Mouse (Mus musculus) forelimb bud, embryonic 11.5 days (tissue): ENCODE results near the gene Gabrr2.
"Not testable (repeated sequence)": the region's sequence is repeated elsewhere in the genome, so short reads cannot be mapped to it uniquely, and the experiment has no call there.

Experiments used
- DNase-seq: peaks from one replicate; pipeline ENCODE4 v3.0.0-alpha.2; 2012; ENCODE audit warnings: low read depth, low spot score

The Gabrr2 gene

DNA sequence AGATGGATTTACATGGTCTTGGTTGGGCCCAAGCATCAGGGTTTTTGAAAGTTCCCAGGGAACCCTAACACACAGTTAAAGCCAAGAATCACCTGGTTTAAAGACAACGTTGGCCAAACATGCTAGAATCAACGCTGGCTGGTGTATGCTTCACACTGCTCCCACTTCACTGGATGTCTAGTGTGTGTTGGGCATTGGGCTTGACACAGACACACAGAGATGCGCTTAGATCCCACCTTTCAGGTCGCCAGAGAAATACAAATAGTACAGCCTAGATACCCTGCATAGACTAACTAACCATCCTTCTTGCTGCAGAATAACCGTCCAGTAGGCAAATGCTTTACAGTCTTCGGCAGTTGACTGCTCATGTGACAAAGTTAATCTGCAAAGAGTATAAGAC, 7.5 kb downstream of the Gabrr2 start:
- DNase-seq = no peak

DNA sequence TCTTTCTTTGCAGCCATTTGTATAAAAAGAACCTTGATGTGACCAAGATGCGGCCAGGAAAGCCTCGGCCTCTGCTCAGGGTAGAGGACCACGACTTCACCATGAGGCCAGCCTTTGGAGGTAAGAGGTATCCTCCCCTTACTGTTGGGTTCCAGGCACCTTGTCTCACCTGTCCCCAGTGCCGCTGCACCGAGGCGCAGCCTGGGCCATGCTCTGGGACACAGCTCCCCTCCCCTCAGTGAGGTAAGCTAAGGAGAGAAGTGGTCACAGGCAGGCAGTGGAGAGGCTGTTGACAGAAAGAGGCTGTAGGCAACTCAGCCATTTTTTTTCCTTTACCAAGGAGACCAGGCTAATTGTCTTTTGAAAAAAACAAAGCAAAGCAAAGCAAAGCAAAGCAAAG, 8.5 kb downstream of the Gabrr2 start:
- DNase-seq = no peak

DNA sequence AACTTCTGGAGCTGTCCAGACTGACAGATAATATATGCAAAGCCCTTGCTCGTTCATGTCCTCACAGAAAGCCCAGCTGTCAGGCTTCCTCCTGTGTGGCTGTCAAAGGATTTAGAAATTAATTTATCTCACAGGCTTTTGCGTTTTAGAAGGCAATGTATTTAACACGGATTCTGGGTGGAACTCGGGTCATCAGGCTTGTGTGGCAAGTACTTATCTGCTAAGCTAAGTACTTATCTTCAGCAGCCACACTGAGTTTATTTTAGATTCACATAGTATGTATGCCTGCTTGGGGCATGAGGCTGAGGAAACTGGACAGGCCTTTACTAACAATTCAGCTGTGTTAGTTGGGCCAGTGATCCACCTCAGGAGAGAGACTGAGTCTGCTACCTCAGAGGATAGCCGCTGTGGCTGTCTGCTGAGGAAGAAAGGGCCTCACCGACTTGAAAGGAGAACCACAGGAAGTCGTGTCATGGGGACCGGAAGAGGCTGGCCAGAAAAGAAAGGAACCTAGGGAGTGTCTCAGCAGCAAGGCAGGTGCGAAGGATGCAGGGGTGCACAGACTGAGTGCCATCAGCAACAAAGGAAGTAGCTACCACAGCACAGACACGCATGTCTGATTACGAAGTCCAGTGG, 9.8 kb downstream of the Gabrr2 start:
- DNase-seq = no peak

DNA sequence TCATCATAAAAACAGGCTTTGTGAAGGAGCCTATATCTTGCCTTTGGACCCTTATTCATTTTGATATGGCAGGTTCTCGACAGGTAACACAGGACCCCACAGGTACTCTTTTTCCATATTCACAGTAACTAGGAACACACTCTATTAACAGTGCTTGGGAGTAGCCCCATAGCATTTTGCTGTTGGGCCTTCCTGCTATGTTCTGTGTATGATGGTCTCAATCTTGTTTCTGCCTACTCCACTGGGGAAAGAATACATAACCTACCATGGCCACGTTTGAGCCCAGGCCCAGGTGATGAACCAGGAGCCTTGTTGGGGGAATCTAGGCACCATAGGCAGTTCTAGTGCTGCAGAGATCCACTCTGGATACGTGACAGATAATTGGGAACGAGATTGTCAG, 11.6 kb downstream of the Gabrr2 start:
- DNase-seq = no peak

DNA sequence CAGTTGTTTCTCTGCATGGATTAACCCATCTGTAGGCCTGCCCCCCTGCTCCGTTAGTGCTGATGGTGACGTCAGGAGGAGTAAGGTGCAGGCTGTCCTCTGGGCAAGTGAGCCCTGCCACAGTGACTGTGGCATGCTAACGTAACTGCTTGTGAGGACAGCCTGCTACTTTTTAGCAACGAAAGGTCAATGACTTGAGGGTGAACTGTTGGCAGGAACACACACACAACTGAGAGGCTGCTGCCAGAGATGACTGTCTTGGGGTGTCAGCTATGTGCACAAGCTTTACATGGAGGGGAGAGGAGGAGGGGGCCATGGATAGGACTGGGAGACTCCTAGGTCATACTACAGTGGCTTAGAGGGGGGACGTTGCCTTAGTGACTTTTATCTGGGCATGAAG, 12.1 kb downstream of the Gabrr2 start:
- no peak for DNase-seq

DNA sequence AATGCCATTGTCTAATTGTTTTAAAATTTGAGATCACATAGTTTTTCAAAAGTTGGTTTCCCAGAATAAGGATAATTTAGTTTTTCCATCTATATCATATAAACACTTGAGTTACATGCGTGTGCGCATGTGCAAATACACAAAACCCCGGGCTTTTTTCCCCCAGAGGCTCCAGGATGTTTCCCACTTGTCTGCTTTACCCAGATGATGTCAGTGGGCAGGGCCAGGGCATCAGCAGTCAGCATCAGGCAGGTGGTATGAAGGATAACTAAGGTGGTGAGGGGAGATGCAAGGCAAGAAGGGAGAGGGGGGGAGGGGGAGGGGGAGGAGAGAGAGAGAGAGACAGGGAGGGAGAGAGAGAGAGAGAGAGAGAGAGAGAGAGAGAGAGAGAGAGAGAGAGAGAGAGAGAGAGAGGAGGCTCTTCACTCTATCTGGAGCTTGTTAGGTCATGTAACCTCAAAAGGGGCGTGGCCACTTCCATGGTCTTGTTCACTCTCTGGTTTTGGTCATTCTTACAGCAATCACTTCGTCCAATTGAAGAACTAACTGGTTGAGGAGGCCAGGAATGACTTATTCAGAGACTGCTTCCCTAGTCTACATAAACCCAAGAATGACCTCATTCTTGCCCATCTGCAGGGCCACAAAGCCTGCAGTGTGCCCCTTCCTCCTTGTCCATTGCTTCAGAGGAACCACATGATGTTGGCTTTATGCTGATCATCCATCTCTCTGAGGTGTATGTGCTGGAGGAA, 13.2 kb downstream of the Gabrr2 start:
- no peak for DNase-seq

DNA sequence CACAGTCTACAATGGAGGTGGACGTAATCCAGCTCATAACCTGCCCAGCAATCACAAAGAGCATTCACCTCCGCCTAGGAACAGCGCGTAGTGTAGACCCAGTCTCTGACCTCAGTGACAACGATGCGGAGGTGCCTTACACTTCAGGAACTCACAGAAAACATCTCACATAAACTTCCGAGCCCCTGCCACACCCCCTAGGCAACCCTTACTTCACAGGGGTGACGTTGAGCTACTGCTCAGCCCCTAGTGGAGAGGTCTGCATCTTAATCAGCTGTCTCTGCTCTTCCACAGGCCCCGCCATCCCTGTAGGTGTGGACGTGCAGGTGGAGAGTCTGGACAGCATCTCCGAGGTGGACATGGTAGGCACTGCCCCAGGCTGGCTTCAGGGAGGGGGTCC, 14.4 kb downstream of the Gabrr2 start:
- DNase-seq = no peak

DNA sequence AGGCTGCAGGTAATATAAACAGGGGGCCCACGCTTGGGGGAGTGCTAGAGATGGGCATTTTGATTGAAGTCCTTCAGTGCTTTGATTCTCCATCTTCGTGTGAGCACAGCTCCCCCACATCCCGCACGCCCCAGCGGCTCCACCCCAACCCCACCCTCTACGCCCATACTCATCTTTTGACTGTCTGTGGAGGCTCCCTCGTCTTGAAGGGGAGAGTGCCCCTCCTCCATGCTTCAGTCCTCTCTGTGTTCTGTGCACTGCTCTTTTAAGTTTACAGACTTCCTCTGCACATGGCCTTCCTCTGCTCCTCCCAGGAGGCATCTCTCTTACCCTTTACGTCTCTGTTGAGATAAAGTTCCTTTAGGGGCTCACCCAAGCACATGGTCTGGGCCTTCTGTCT, 14.9 kb downstream of the Gabrr2 start:
- no peak for DNase-seq

DNA sequence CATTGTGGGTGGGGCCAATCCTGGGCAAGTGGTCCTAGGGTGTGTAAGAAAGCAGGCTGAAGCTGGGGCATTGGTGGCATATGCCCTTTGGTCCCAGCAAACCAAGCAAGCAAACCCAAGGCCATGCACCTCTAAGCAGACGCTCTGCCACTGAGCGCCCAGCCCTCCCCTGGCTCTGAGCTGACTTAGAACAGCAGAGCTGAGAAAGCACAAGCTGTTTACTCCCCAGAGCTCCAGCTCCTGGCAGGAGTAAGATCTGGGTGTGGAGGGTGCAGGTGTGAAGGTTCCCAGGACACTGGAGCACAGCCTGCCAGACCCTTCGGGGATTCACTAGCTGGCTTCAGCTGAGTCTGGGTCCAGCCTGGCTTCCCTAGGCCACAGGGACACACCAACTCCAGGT, 15.7 kb downstream of the Gabrr2 start:
- DNase-seq = no peak

DNA sequence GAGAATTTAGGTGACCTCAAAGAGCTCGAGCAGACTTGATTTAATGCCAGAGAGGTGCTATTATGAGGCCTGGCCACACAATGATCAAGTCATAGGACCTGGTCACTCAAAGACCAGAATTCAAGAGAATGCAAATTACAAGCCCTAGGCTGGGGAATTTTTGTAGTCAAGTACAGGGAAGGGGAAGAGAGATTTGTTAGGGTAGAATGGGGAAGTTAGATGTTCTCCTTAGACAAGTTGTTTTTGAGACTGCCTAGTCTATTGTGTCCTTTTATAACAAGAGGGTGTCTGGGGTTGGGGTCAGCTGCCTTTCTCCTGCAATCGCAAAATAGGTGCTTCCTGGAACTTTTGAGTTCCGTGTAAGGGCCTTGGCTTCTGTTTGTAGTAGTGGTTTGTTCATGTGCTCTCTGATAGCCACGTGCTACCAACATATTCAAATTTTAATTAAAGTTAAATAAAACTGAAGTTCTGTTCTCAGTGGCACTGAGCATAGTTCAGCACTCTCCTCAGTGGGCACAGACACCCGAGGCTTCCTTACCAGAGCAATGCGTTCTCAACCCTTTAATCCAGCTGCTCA, 36.4 kb downstream of the Gabrr2 start:
- DNase-seq = no peak

DNA sequence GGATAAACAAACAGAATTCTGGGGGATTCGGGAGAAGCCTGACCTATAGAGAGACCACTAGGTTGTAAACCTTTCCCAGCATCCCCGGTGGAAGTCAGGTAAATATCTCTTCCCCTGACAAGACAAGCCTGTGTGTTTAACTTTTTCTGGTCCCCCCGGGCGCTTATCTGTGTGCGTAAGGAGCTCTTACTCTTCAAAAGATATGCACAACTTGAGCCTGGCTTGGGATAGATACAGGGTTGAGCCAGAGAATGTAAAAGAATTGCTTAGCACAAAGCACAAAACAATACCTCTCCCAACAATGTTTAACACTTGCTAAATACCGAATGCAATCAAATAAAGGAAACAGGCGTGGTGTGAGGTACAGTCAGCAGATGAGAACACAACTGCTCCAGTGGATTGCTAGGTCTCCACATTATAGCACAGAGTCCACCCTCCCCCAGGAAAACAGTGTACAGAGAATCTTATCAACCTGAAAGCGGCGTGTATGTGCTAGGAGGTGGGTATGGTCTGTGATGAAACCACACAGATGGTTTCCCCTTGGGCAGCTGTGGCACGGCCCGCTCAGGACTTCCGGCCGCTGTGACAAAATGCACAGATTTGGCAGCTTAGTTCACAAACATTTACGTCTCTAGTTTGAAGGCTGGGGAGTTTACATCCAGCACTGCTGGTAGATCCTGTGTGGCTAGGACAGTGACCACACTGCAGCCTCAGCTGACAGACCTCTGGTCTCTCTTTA, 47.1 kb downstream of the Gabrr2 start:
- DNase-seq = no peak

DNA sequence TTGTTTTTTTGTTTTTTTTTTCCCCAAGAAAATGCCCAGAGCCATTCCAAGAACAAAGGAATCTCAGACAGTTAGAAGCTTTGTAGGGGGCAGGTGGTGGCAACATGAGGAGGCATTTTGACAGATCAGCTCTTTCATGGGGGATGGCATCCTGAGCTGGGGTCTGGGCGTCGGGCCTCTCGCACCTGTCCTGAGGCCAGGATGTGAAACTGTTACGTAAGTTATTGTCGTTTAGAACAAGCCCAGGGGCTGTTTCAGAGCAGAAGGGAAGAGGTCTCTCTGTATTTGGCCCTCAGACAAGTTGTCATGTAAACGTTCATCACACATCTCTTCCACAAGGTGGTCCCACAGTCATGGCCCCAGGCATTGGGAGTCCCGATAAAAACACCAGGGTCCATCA, 48.0 kb downstream of the Gabrr2 start:
- DNase-seq = no peak

DNA sequence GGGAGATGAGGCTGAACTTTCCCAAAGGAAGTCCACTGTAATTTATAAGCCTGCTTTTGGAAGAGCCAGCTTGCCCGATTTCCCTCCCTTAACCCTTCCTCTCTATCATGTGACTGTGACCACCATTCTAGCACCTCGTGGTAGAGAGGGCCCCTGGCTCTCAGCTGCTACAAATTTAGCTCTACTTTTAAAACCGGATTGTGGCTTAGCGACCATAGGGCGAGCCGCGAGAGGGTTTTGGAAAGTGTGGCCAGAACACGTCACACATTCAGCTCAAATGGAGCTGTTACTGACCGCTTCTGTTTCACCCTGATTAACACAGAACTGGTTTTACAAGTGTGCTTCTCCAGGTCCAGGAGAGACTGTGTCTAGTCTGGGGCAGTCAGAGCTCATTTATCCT, 48.6 kb downstream of the Gabrr2 start:
- DNase-seq = no peak

DNA sequence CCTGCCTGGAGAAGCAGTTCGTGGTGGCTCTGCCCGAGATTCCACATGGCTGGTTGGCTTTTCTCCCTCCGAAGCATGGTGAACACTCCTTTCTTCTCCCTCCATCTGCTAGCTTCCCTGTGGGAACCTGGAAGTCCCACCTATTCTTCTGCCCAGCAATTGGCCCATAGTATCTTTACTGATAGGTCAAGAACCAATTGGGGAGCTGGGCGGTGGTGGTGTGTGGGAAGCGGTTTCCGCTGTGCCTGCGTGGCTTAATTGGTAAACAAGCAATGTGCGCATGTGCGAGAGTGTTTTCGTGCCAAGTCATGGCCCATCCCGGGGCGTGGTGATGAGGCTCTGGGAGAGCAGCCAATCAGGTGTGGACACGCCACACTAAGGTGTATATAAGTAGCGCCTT, 50.1 kb downstream of the Gabrr2 start:
- not testable (repeated sequence) for DNase-seq

DNA sequence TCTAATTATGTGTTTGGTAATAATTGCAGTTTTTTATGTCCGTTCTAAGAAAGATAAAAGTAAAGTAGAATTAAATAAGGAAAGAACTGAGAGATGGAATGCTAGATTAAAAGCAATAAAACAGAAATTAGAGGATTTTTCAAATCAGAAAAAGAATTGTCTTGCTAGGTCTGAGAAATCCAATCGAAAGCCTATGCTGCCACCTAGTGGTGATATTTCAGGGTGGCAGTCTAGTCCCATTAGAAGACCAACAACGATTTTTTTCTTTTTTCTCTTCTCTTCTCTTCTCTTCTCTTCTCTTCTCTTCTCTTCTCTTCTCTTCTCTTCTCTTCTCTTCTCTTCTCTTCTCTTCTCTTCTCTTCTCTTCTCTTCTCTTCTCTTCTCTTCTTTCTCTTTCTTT, 56.3 kb downstream of the Gabrr2 start:
- peak; percentile 80 for DNase-seq

DNA sequence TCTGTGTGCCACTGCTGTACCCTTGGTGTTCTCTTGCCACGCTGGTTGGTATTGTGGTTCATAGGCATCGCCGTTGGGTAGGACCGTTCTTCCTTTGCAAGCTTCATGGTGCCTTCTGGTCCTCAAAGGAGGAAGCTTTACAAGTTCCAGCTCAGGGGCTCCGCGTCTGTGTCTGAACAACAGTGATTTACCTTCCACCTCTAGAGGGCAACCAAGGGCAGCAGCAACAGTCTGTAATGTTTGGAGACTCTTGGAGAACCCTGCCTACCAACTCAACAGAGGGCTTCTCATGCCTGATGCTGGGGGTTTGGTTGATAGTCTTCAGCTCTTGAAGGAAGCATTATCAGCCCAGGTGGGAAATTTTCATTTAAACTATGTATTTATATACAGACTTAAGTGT, 61.7 kb downstream of the Gabrr2 start:
- peak; percentile 20 for DNase-seq

DNA sequence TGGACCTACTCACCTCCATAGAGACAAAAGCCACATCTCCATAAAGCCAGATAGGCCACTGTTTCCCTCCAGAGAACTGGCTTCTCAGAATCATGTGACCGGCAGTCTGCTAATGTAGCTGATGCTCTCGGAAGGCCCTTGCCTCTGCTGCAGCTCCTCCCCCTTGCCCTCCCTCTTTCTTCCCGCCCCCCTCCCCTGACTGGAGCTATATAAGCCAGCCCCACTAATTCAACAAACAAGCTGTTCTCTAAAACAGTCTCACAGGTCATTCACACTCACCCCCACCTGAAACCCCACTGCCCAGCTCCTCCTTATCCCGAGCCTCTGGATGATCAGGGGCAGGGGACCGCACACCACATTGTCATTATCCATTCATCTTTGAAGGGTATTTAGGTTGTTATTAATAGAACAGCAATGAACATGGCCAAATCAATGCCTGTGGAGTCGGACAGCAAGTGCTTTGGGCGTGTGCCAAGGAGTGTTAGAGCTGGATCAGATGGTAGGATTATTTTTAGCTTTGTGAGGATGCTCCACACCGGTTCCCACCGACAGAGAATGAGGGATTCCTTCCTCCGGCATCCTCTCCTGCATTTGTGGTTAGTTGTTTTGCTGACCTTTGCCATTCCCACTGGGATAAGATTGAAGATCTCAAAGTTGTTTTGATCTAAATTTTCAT, 62.7 kb downstream of the Gabrr2 start:
- DNase-seq = no peak

DNA sequence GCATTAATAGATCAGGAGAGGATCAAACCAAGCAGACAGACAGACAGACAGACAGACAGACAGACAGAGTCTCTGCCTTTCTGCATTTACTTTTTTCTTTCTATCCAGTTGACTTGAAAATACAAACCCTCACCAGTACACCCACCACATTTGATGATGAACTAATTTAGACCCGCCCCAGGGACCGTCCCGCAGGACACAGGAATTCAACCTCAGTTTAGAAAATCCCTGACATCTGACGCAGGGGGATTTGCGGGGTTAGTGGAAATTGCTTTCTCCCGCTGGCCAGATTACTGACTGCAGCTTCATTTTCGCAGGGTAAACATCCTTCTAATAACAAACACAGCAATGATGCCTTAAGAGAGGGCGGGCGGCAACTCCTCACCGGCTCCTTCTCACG, 69.4 kb downstream of the Gabrr2 start, which contains the start of gene Gabrr1:
Gene Gabrr1 (plus strand): TSS at position 301 of the 400 bp plus-strand sequence.
- DNase-seq = no peak
